Comparison of ENCODE assay signal across 8 mouse cellular contexts in the genomic region with DNA sequence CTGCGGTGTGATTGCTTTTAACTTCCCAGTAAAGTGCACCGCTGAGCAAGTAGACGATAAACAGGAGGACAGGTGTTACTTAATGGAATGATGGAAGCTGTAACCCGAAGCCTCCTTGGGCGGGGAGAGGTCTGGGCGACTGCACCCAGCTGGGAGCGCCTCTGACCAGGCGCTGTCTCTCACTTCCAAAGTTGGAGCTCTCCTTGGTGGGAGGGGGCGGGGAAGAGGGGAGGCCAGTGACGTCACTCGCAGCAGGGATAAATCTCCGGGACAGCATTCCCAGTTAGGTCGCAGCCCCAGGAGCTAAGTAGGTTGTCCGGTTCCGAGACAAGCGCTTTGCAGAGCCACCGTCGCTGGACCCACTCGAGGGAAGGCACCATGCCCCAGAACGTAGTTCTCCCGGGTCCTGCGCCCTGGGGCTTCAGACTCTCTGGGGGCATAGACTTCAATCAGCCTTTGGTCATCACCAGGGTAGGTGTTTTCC. TPM values are rescaled to one million over a fixed set of nuclear protein-coding genes. Genes with fewer than 3 reads are reported as not detected.
DNase-seq lines count a peak whose midpoint lies in the region; ATAC-seq and TF ChIP-seq lines count a peak whose summit lies in the region.

A gene (plus strand): TSS at position 260 of the 484 bp plus-strand sequence.

- no peaks in the 10 kb centered on the region for H3K9me3 ChIP-seq in E14TG2a.4 (ENCODE audit: low read length)
- no peaks in the 10 kb centered on the region for H3K9me3 ChIP-seq in hindbrain, postnatal 0 days (ENCODE audit: low read length)
- no peaks in the 10 kb centered on the region; the same call in 1 of the 2 replicates for H3K9me3 ChIP-seq in liver, postnatal 0 days (ENCODE audit: low read length)

- no peak for TF ChIP-seq EP300 in liver, postnatal 0 days (IDR thresholded peaks at IDR 0.05; ENCODE audit: low read depth)

- peak within 1 kb of the TSS; percentile 76 for H3K4me3 ChIP-seq in E14TG2a.4 (replicated peaks; ENCODE audit: low read length)
- peak within 1 kb of the TSS; percentile 42 for H3K4me3 ChIP-seq in bone marrow macrophage, adult 2 months (ENCODE audit: insufficient read depth, low read length)
- peak within 1 kb of the TSS; percentile 39 for H3K4me3 ChIP-seq in hindbrain, postnatal 0 days (ENCODE audit: low read length)
- peak within 1 kb of the TSS; percentile 27 for H3K4me3 ChIP-seq in liver, postnatal 0 days (ENCODE audit: low read depth, low read length)

- TF ChIP-seq POLR2A in bone marrow macrophage, adult 2 months (IDR thresholded peaks at IDR 0.05; ENCODE audit: borderline replicate concordance, low read depth, low read length): no peak

- peak within 1 kb of the TSS; percentile 83 for H3K4me2 ChIP-seq in hindbrain, postnatal 0 days (ENCODE audit: low read depth, low read length)
- peak within 1 kb of the TSS; percentile 66 for H3K4me2 ChIP-seq in liver, postnatal 0 days (ENCODE audit: low read depth, low read length)

- WGBS in hindbrain, postnatal 0 days: 1% methylated on average over 22 of the region's 22 CpGs
- WGBS in liver, postnatal 0 days (ENCODE audit: insufficient replicate concordance): 1% methylated on average over 22 of the region's 22 CpGs

- peaks cover 11% of the 10 kb centered on the region for H3K27me3 ChIP-seq in E14TG2a.4 (ENCODE audit: insufficient read depth, low read length)
- H3K27me3 ChIP-seq in hindbrain, postnatal 0 days (ENCODE audit: insufficient read depth, low read length): no peaks in the 10 kb centered on the region; the same call in 1 of the 2 replicates
- H3K27me3 ChIP-seq in liver, postnatal 0 days (ENCODE audit: insufficient read depth, low read length): peaks cover 13% of the 10 kb centered on the region; the same call in 1 of the 2 replicates

- intact Hi-C loops in gastrocnemius, postnatal 14 days (cut with DNase I; ENCODE audit: low total_unique reads): loop anchor here (10.0 kb wide), 1 partner anchor 60 kb away; no protein-coding TSS in a partner anchor

- H3K4me1 ChIP-seq in E14TG2a.4 (replicated peaks; ENCODE audit: low read depth, low read length): peaks cover 17% of the 10 kb centered on the region
- 0 out of 2 replicates have a peak, but pooled peaks cover 2% of the 10 kb centered on the region for H3K4me1 ChIP-seq in bone marrow macrophage, adult 2 months (ENCODE audit: control insufficient read depth, insufficient read depth, low read length)
- peaks cover 12% of the 10 kb centered on the region; the same call in 1 of the 2 replicates for H3K4me1 ChIP-seq in hindbrain, postnatal 0 days (ENCODE audit: insufficient read depth, low read length)
- H3K4me1 ChIP-seq in liver, postnatal 0 days (ENCODE audit: insufficient read depth): no peaks in the 10 kb centered on the region; the same call in 1 of the 2 replicates

- ATAC-seq in hindbrain, postnatal 0 days: peak; percentile 68
- ATAC-seq in liver, postnatal 0 days: no peak

- H3K27ac ChIP-seq in bone marrow macrophage, adult 2 months (ENCODE audit: insufficient read depth, low read depth, low read length): no peak within 1 kb of the TSS
- peak within 1 kb of the TSS; percentile 65 for H3K27ac ChIP-seq in hindbrain, postnatal 0 days
- no peak within 1 kb of the TSS for H3K27ac ChIP-seq in liver, postnatal 0 days (ENCODE audit: low read depth)

- no peaks in the 10 kb centered on the region for H3K36me3 ChIP-seq in E14TG2a.4 (ENCODE audit: insufficient read depth, low read length)
- no peaks in the 10 kb centered on the region for H3K36me3 ChIP-seq in hindbrain, postnatal 0 days (ENCODE audit: insufficient read depth, low read length)
- no peaks in the 10 kb centered on the region for H3K36me3 ChIP-seq in liver, postnatal 0 days (replicated peaks; ENCODE audit: insufficient read depth, low read length)

- DNase-seq in gastrocnemius, postnatal 14 days: peak; percentile 72
- peak; percentile 56 for DNase-seq in hindbrain, postnatal 0 days (ENCODE audit: low spot score)
- peak; percentile 19 for DNase-seq in liver, postnatal 0 days
- DNase-seq in retina, postnatal 1 day: peak; percentile 75
- DNase-seq in spleen, postnatal 14 days (ENCODE audit: low spot score in 2 of 2): no peak
- DNase-seq in right cerebral cortex, postnatal 25 days: no peak

- TF ChIP-seq CTCF in E14TG2a.4 (conservative IDR thresholded peaks at IDR 0.05; ENCODE audit: low read length): no peak
- TF ChIP-seq CTCF in bone marrow macrophage, adult 2 months (IDR thresholded peaks at IDR 0.05; ENCODE audit: low read depth, low read length): no peak
- no peak for TF ChIP-seq CTCF in hindbrain, postnatal 0 days (IDR thresholded peaks at IDR 0.05; ENCODE audit: low read depth)
- no peak for TF ChIP-seq CTCF in liver, postnatal 0 days (IDR thresholded peaks at IDR 0.05; ENCODE audit: low read depth)

- H3K9ac ChIP-seq in hindbrain, postnatal 0 days (replicated peaks; ENCODE audit: low read length): peak within 1 kb of the TSS; percentile 51
- H3K9ac ChIP-seq in liver, postnatal 0 days (replicated peaks): no peak within 1 kb of the TSS

RNA-seq across cellular contexts. Expression of the gene that starts here (rescaled TPM):
- polyA plus RNA-seq in bone marrow macrophage, adult 2 months (2012; ENCODE audit: insufficient read depth, insufficient read length, missing spikeins): not detected in 2 replicates
- 100 to 1,000 TPM; 440 to 576 TPM for total RNA-seq in gastrocnemius, postnatal 14 days (2021)
- total RNA-seq in hindbrain, postnatal 0 days (2014; rRNA removed): 23.6 and 28.8 TPM in 2 replicates
- 20.8 and 22.3 TPM in 2 replicates for polyA plus RNA-seq in hindbrain, postnatal 0 days (2015; fragmentation: Nextera tagmentation; extraction: Ambion mirVana)
- 2.1 and 4.0 TPM in 2 replicates for polyA plus RNA-seq in liver, postnatal 0 days (2015; fragmentation: Nextera tagmentation; extraction: Ambion mirVana)

Comparison
In these comparisons a context has a peak if more than half of its experiments do, and no peak if none do; other contexts are left out.
1. RNA of the gene that starts here (total RNA-seq): 440 to 576 TPM in gastrocnemius, postnatal 14 days; 23.6 to 28.8 TPM in hindbrain, postnatal 0 days; every median in the first group is over 10 times any median in the second.
2. DNase-seq: peak in gastrocnemius, postnatal 14 days (single experiment), hindbrain, postnatal 0 days (single experiment), liver, postnatal 0 days (single experiment) and retina, postnatal 1 day (single experiment); none in spleen, postnatal 14 days (0 of 2) and right cerebral cortex, postnatal 25 days (single experiment).
3. Peak in every context shown above with its lines, with median percentiles within 50 percentile points of each other: H3K4me3 ChIP-seq.